Mouse (Mus musculus): ENCODE data around the gene Vgf. TPM values are rescaled to one million over a fixed set of nuclear protein-coding genes. Genes with fewer than 3 reads are reported as not detected.

Gene Vgf
- total and polyA plus RNA-seq, 3 experiments, result 0.38 TPM; not detected in 2

GRCm38 (mm10) chr5:137029643-137030415, 3.6 kb downstream of the Vgf start (continued):
- no peak for TF ChIP-seq MEF2A (IDR thresholded peaks at IDR 0.05; ENCODE audit: borderline replicate concordance, low read depth, low read length)
- TF ChIP-seq JUN (IDR thresholded peaks at IDR 0.05; ENCODE audit: insufficient read depth, low read depth, low read length), result no peak
- TF ChIP-seq RAD21 (IDR thresholded peaks at IDR 0.05; ENCODE audit: low read depth, low read length), result no peak
- no peak for TF ChIP-seq CTCF (conservative IDR thresholded peaks at IDR 0.05 in 1 of 2, IDR thresholded peaks at IDR 0.05 in 1 of 2; ENCODE audit: low read depth in 2 of 2, low read length in 2 of 2)
- TF ChIP-seq IRF4 (IDR thresholded peaks at IDR 0.05; ENCODE audit: low read depth, low read length), result peak; percentile 37; the same call in 1 of the 2 replicates
- no peak; the same call in 1 of the 2 replicates for TF ChIP-seq POLR2A (IDR thresholded peaks at IDR 0.05; ENCODE audit: low read depth, low read length)
- peak; percentile 89 for TF ChIP-seq USF2 (conservative IDR thresholded peaks at IDR 0.05; ENCODE audit: low read depth, low read length)
- TF ChIP-seq TCF12 (IDR thresholded peaks at IDR 0.05; ENCODE audit: low read depth, low read length), result peak; percentile 40; the same call in 1 of the 2 replicates
- no peak for TF ChIP-seq KAT2A (IDR thresholded peaks at IDR 0.05; ENCODE audit: insufficient replicate concordance, low read length)
- no peak for TF ChIP-seq PAX5 (IDR thresholded peaks at IDR 0.05; ENCODE audit: low read length)
- no peak for TF ChIP-seq MAFK (IDR thresholded peaks at IDR 0.05; ENCODE audit: insufficient replicate concordance, low read length)
- no peak for TF ChIP-seq ZMIZ1 (IDR thresholded peaks at IDR 0.05; ENCODE audit: low read depth, low read length)
- peak; percentile 54 for TF ChIP-seq HCFC1 (IDR thresholded peaks at IDR 0.05; ENCODE audit: low read depth, low read length)
- no peak for TF ChIP-seq UBTF (IDR thresholded peaks at IDR 0.05; ENCODE audit: low read depth, low read length)
- no peak for TF ChIP-seq SMC3 (IDR thresholded peaks at IDR 0.05; ENCODE audit: low read depth, low read length)

DNA sequence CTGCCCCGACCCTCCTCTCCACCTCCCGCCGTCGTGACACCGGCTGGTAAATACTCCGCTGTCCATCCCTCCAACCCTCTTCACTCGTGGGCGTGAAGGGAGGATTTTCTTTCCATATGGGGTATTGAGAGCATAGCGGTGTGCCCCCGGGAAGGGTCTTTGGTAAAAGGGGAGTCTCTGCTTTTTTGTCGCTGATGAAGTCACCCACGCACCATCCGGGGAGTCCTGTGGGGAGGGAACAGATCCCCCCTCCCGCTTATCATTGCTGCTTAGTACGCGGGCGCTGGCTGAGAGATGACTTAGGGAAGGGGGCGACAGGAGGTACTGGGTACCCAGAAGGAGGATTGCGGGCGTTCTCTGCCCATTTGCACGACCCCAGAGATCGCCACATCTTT, 4.2 kb downstream of the Vgf start:
- Histone ChIP-seq H3K9ac (ENCODE audit: insufficient read depth, low read depth) (no peak overlapping the region), H3K27me3 (replicated peaks) (peaks cover 60% of the 10 kb centered on the region), H3K27ac (ENCODE audit: insufficient read depth, low read depth) (no peak overlapping the region), H3K4me3 (replicated peaks in 1 of 3; ENCODE audit: low read depth in 2 of 3, low read length in 2 of 3, poor library complexity in 1 of 3) (no peak overlapping the region), H3K36me3 (replicated peaks in 1 of 2; ENCODE audit: control insufficient read depth in 1 of 2, insufficient read depth in 1 of 2, low read length in 1 of 2) (peaks cover 0 to 12% of the 10 kb centered on the region in 2 experiments), H3K4me1 (ENCODE audit: control insufficient read depth in 1 of 2, insufficient read depth in 2 of 2) (peaks cover 14 to 33% of the 10 kb centered on the region in 2 experiments), H3K79me2 (replicated peaks; ENCODE audit: control insufficient read depth, extremely low read depth, insufficient read depth, poor library complexity, severe bottlenecking) (no peaks in the 10 kb centered on the region), H3K9me3 (replicated peaks; ENCODE audit: low read length) (peaks cover 16% of the 10 kb centered on the region), H3K4me2 (ENCODE audit: insufficient read depth, low read depth, poor library complexity, severe bottlenecking) (no peak overlapping the region)
- DNase-seq (ENCODE audit: extremely low read depth), result no peak
- TF ChIP-seq USF1 (IDR thresholded peaks at IDR 0.05; ENCODE audit: low read depth, low read length) (no peak), SMC3 (IDR thresholded peaks at IDR 0.05; ENCODE audit: low read depth, low read length) (no peak), NELFE (IDR thresholded peaks at IDR 0.05; ENCODE audit: low read depth, low read length) (no peak), MEF2A (IDR thresholded peaks at IDR 0.05; ENCODE audit: borderline replicate concordance, low read depth, low read length) (no peak), NRF1 (IDR thresholded peaks at IDR 0.05; ENCODE audit: low read depth, low read length) (no peak), ETS1 (conservative IDR thresholded peaks at IDR 0.05; ENCODE audit: low read depth, low read length) (no peak), CHD2 (IDR thresholded peaks at IDR 0.05; ENCODE audit: low read length) (no peak), TCF12 (IDR thresholded peaks at IDR 0.05; ENCODE audit: low read depth, low read length) (no peak), ZMIZ1 (IDR thresholded peaks at IDR 0.05; ENCODE audit: low read depth, low read length) (no peak), TBP (conservative IDR thresholded peaks at IDR 0.05; ENCODE audit: low read depth, low read length) (no peak), ZNF384 (IDR thresholded peaks at IDR 0.05; ENCODE audit: low read depth, low read length) (no peak), POLR2AphosphoS2 (IDR thresholded peaks at IDR 0.05; ENCODE audit: low read depth, low read length) (no peak), MAX (IDR thresholded peaks at IDR 0.05; ENCODE audit: low read length) (no peak), RAD21 (IDR thresholded peaks at IDR 0.05; ENCODE audit: low read depth, low read length) (no peak), UBTF (IDR thresholded peaks at IDR 0.05; ENCODE audit: low read depth, low read length) (no peak), BHLHE40 (IDR thresholded peaks at IDR 0.05; ENCODE audit: low read depth, low read length) (no peak), EP300 (IDR thresholded peaks at IDR 0.05; ENCODE audit: low read length) (no peak), PAX5 (IDR thresholded peaks at IDR 0.05; ENCODE audit: low read length) (no peak), USF2 (conservative IDR thresholded peaks at IDR 0.05; ENCODE audit: low read depth, low read length) (no peak)
- in situ Hi-C loops (cut with MboI; ENCODE audit: low pct_ligation_motif_present, low pct_unique_long_range_greater_than_20kb, low sequenced_read_pairs), result no loop called here
- dilution Hi-C loops (cut with MboI; ENCODE audit: extremely low pct_ligation_motif_present, extremely low pct_unique_long_range_greater_than_20kb, low sequenced_read_pairs), result no loop called here

Measured in CH12.LX (cell line).